Mouse (Mus musculus) gastrocnemius, adult 2 months (tissue): ENCODE data around the gene Zfp622. TPM values are rescaled to one million over a fixed set of nuclear protein-coding genes. Genes with fewer than 3 reads are reported as not detected.
"Not testable (repeated sequence)": the region's sequence is repeated elsewhere in the genome, so short reads cannot be mapped to it uniquely, and the experiment has no call there.

Experiments
- DNase-seq: peaks from one replicate; pipeline ENCODE4 v3.0.0; 2022
- H3K27ac ChIP-seq: fragments of 200-600 bp; 2 replicates; pipeline ENCODE4 v1.8.1; 2022; ENCODE audit warnings: mild to moderate bottlenecking
- H3K4me3 ChIP-seq: fragments of 200-600 bp; 2 replicates; pipeline ENCODE4 v1.8.1; 2022; ENCODE audit warnings: mild to moderate bottlenecking, moderate library complexity
- CTCF ChIP-seq: fragments of 200-600 bp; IDR thresholded peaks from 2 replicates; pipeline ENCODE4 v1.8.1; 2022; ENCODE audit warnings: antibody characterized with exemption, mild to moderate bottlenecking, moderate library complexity
- intact Hi-C: fragments of 180-260 bp; cut with DNase I; formaldehyde crosslinking; loops from one replicate; pipeline ENCODE4 v1.15.1; 2025
- microRNA-seq: library from miRNA; unstranded; fragments of <30 nt; microRNA quantifications from one replicate; pipeline ENCODE4 v1.2.0, GENCODE M21; 2021
- total RNA-seq, 2 experiments: library from RNA; stranded (reverse); gene quantifications; 2 replicates each; pipeline ENCODE4 v1.2.3; 2021

Zfp622 gene
- total RNA-seq, 2 experiments from 2014 or later: 22.6 to 25.5 TPM

GRCm38 (mm10) chr15:25984734-25985492 is 747 bp downstream of the Zfp622 start:
- peak overlapping the region; percentile 96 for H3K27ac ChIP-seq
- peak overlapping the region; percentile 100 for H3K4me3 ChIP-seq
- DNase-seq: no peak
- TF ChIP-seq CTCF: no peak
- intact Hi-C loops: loop anchor here (10.0 kb wide), 1 partner anchor 360 kb away; the partner anchor contains the start of gene Myo10

GRCm38 (mm10) chr15:25992992-25993727 is 9.0 kb downstream of the Zfp622 start:
- peak; percentile 28 for DNase-seq
- Histone ChIP-seq H3K27ac (no peak overlapping the region), H3K4me3 (no peak overlapping the region)
- intact Hi-C loops: loop anchor here (10.0 kb wide), 1 partner anchor 568 kb away; no protein-coding TSS in a partner anchor
- TF ChIP-seq CTCF: peak; percentile 75

- intact Hi-C loops: loop anchor here (2.0 to 10.0 kb wide), 2 partner anchors 329 to 571 kb away; no protein-coding TSS in a partner anchor
- Histone ChIP-seq H3K27ac (no peak overlapping the region), H3K4me3 (no peak overlapping the region)
- no peak for DNase-seq
- peak; percentile 71 for TF ChIP-seq CTCF
These were observed 11.4 kb downstream of the Zfp622 start for GRCm38 (mm10) chr15:25995521-25995920.

GRCm38 (mm10) chr15:25999545-25999944 is 15.4 kb downstream of the Zfp622 start:
- H3K27ac ChIP-seq, H3K4me3 ChIP-seq, DNase-seq: not testable (repeated sequence)
- intact Hi-C loops: loop anchor here (10.0 kb wide), 1 partner anchor 575 kb away; no protein-coding TSS in a partner anchor

- Histone ChIP-seq H3K27ac (no peak overlapping the region), H3K4me3 (no peak overlapping the region)
- no peak for DNase-seq
- intact Hi-C loops: no loop called here
- no peak for TF ChIP-seq CTCF
These were observed 24.5 kb downstream of the Zfp622 start for GRCm38 (mm10) chr15:26008621-26009020.

GRCm38 (mm10) chr15:26012891-26013290 is 28.7 kb downstream of the Zfp622 start:
- Histone ChIP-seq H3K27ac (no peak overlapping the region), H3K4me3 (no peak overlapping the region)
- TF ChIP-seq CTCF: no peak
- no peak for DNase-seq
- intact Hi-C loops: no loop called here

GRCm38 (mm10) chr15:26015979-26016665 is 32.0 kb downstream of the Zfp622 start:
- DNase-seq: peak; percentile 19
- H3K27ac ChIP-seq: no peak overlapping the region
- no peak overlapping the region for H3K4me3 ChIP-seq
- TF ChIP-seq CTCF: no peak
- intact Hi-C loops: no loop called here

- TF ChIP-seq CTCF: no peak
- Histone ChIP-seq H3K27ac (no peak overlapping the region), H3K4me3 (no peak overlapping the region)
- DNase-seq: no peak
- intact Hi-C loops: no loop called here
These were observed 37.6 kb downstream of the Zfp622 start for GRCm38 (mm10) chr15:26021721-26022120.

GRCm38 (mm10) chr15:26022636-26023035 is 38.5 kb downstream of the Zfp622 start:
- no peak for DNase-seq
- no peak overlapping the region for H3K4me3 ChIP-seq
- intact Hi-C loops: no loop called here
- no peak for TF ChIP-seq CTCF
- no peak overlapping the region for H3K27ac ChIP-seq

- no peak for DNase-seq
- H3K4me3 ChIP-seq: no peak overlapping the region
- no peak overlapping the region for H3K27ac ChIP-seq
- TF ChIP-seq CTCF: no peak
- intact Hi-C loops: no loop called here
These were observed 47.5 kb downstream of the Zfp622 start for GRCm38 (mm10) chr15:26031692-26032091.

- TF ChIP-seq CTCF: no peak
- Histone ChIP-seq H3K4me3 (no peak overlapping the region), H3K27ac (no peak overlapping the region)
- DNase-seq: no peak
- intact Hi-C loops: no loop called here
These were observed 56.4 kb downstream of the Zfp622 start for GRCm38 (mm10) chr15:26040567-26040966.

GRCm38 (mm10) chr15:26041196-26041947 is 57.2 kb downstream of the Zfp622 start:
- no peak for DNase-seq
- intact Hi-C loops: no loop called here
- TF ChIP-seq CTCF: no peak
- H3K4me3 ChIP-seq: no peak overlapping the region
- no peak overlapping the region for H3K27ac ChIP-seq

Small RNA genes lying within 50 kb of the gene (microRNA-seq; reads per million reads assigned to microRNA genes)
- not detected for gene Mir7212

Other genes with a start within 250 kb of the Zfp622 start
- gene Retreg1, start 141.2 kb upstream of the Zfp622 start, total RNA-seq: 100 to 1,000 TPM; 170 to 181 TPM